Mouse (Mus musculus) G1E (cell line): ENCODE measurements around the gene Cd248. TPM values are rescaled to one million over a fixed set of nuclear protein-coding genes. Genes with fewer than 3 reads are reported as not detected.

Experiments used
- ATAC-seq: 2 replicates; pipeline ENCODE4 v1.8.0; 2016; ENCODE audit warnings: mild to moderate bottlenecking; ENCODE audit not compliant: insufficient number of reproducible peaks, poor library complexity, low FRiP score, severe bottlenecking; ENCODE audit errors: extremely low read depth
- DNase-seq: peaks from one replicate; pipeline ENCODE4 v3.0.0; 2012; ENCODE audit warnings: low spot score
- H3K27me3 ChIP-seq: 2 replicates; pipeline ENCODE4 v1.6.1; 2012; ENCODE audit warnings: mild to moderate bottlenecking, low read length, inconsistent platforms; ENCODE audit not compliant: insufficient read depth
- H3K36me3 ChIP-seq: replicated peaks from 2 replicates; pipeline ENCODE3; 2012; ENCODE audit warnings: mild to moderate bottlenecking, inconsistent platforms
- H3K4me1 ChIP-seq: 2 replicates; pipeline ENCODE4 v1.6.1; 2012; ENCODE audit warnings: low read depth, low read length, inconsistent platforms, mixed read lengths; ENCODE audit not compliant: insufficient read depth
- H3K4me3 ChIP-seq: 2 replicates; pipeline ENCODE4 v1.5.1; 2012; ENCODE audit warnings: low read depth, mild to moderate bottlenecking, inconsistent platforms, low read length, moderate library complexity, mixed read lengths
- H3K9me3 ChIP-seq: replicated peaks from 2 replicates; pipeline ENCODE4 v1.6.1; 2012; ENCODE audit warnings: inconsistent platforms
- CTCF ChIP-seq: IDR thresholded peaks from 2 replicates; pipeline ENCODE4 v1.5.1; 2012; ENCODE audit warnings: low read depth, low read length, inconsistent platforms, mixed read lengths
- GATA1 ChIP-seq: IDR thresholded peaks from 2 replicates; pipeline ENCODE4 v1.6.1; 2012; ENCODE audit warnings: borderline replicate concordance, low read length, inconsistent platforms, mixed read lengths
- GATA2 ChIP-seq: IDR thresholded peaks from 2 replicates; pipeline ENCODE4 v1.6.1; 2012; ENCODE audit warnings: low read depth, low read length, inconsistent platforms, borderline replicate concordance
- POLR2AphosphoS5 ChIP-seq: IDR thresholded peaks from 2 replicates; pipeline ENCODE4 v1.6.1; 2012; ENCODE audit warnings: low read depth, low read length, inconsistent platforms; ENCODE audit not compliant: insufficient replicate concordance
- TAL1 ChIP-seq: conservative IDR thresholded peaks from 2 replicates; pipeline ENCODE4 v1.6.1; 2012; ENCODE audit warnings: low read depth, low read length, inconsistent platforms, mixed read lengths
- polyA plus RNA-seq: library from polyadenylated mRNA; stranded (reverse); fragments of >175 nt; gene quantifications from 2 replicates; pipeline ENCODE4 v1.2.3, GENCODE M21; 2012
- total RNA-seq, 2 experiments: library from RNA; stranded (forward) in 1 of 2; stranded (reverse) in 1 of 2; fragments of 200-1000 nt in 1 of 2; fragments of >200 nt in 1 of 2; fragmentation: Nextera tagmentation in 1 of 2; gene quantifications; 2 replicates each; pipeline ENCODE4 v1.2.3; 2014 to 2017

Cd248 gene
- total and polyA plus RNA-seq, 3 experiments, result not detected

DNA sequence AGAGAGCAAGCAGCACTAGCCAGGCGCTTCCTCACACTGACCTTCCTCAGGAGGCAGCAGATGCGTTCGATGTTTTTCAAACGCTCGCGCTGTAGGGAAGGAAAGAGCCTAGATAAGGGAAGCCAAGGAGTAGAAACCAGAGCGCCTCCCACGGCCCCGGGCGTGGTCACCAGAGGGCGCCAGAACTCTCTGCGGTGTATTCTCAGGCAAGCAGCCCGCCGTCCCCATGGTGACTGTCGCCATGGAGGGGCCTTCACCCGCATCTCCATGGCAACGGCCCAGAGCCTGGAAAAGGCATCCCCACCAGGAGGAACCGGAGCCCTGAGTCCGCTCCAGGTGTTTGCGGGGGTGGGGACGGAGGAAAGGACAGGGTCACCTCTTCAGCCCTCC is 26.4 kb downstream of the Cd248 start:
- peak; percentile 82 for DNase-seq
- no peak for TF ChIP-seq GATA1
- peak; percentile 64 for TF ChIP-seq CTCF
- Histone ChIP-seq H3K4me1 (peaks cover 48% of the 10 kb centered on the region), H3K4me3 (no peak overlapping the region), H3K27me3 (peaks cover 17% of the 10 kb centered on the region), H3K36me3 (peaks cover 55% of the 10 kb centered on the region), H3K9me3 (no peaks in the 10 kb centered on the region)
- peak; percentile 66 for ATAC-seq

DNA sequence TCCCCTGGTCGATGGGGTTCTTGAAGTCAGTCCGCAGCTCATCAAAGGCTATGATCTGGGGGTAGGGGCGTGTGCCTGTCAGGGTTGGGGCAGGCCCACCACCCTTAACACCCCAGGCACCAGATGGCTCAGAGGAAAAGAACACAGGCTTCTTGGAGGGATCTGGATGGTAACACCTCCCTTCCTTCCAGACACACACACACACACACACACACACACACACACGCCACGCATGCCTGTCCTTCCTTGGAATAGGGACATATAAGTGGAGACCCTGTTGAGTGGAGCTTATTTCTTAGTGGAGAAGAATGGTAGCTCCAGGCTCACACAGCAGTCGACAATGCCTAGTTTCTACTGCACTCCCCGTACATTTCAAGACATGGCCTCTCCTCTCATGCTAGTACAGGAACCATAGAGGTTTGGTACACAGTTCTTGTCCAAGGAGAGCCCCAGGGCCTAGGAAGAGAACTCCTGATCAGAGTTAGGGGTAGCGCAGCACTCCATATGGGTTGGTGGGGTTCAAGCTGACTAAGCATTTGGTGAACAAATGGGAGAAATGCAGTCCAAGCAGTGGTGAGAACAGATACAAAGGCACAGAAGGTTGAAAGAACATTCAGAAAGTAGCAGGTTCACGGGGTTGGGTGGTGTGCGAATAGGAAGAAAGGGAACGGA is 27.0 kb downstream of the Cd248 start:
- Histone ChIP-seq H3K4me3 (no peak overlapping the region), H3K27me3 (peaks cover 17% of the 10 kb centered on the region), H3K9me3 (no peaks in the 10 kb centered on the region), H3K4me1 (peaks cover 47% of the 10 kb centered on the region), H3K36me3 (peaks cover 55% of the 10 kb centered on the region)
- ATAC-seq (no peak), DNase-seq (no peak)
- TF ChIP-seq GATA2 (no peak), GATA1 (no peak), TAL1 (no peak), CTCF (no peak), POLR2AphosphoS5 (no peak)

- no peak overlapping the region for H3K4me3 ChIP-seq
- peaks cover 47% of the 10 kb centered on the region for H3K4me1 ChIP-seq
- H3K9me3 ChIP-seq, result no peaks in the 10 kb centered on the region
- H3K27me3 ChIP-seq, result peaks cover 17% of the 10 kb centered on the region
- ATAC-seq, result no peak
- TF ChIP-seq POLR2AphosphoS5 (no peak), GATA2 (no peak), CTCF (no peak), TAL1 (no peak), GATA1 (no peak)
- H3K36me3 ChIP-seq, result peaks cover 56% of the 10 kb centered on the region
- DNase-seq, result no peak
These were observed 28.1 kb downstream of the Cd248 start for GRCm38 (mm10) chr19:5095887-5096474.

DNA sequence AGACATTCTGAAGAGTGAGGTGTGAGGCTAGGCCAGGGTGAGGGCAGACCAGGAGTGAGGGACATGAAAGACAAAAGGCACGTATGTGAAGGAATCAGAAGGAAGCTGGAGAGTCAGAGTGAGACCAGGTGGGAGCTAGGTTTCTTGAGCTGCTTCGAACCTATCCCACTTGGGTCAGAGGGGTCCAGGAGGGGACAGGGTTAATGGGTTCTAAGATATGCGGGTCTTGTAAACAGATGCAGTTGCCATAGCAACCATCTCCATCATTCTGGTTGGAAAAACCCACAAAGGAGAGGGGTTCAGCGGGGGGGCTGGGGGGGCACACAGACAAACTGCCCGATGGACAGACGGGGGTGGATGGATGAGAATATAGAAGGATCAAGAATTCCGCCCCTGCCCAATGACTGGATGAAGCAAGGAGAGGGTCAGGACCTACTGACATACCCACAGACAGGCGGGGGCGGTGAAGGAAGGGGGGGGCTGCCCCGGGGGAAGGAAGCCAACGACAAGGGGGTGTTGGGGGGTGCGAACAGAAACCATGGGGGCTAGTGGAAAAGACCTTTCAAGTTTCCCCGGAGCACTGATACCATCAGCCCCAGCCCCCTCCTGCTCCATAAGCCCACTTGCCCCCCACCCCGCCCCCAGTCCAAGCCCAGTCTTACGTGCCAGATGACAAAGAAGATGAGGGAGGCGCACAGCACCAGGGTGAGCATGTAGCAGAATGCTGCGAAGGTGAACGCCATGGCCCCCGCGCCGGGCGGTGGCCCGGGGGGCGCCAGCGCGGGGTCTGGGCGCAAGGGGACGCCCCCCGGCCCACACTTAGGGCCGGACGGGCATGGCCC is 29.9 kb downstream of the Cd248 start:
- H3K4me1 ChIP-seq, result peaks cover 47% of the 10 kb centered on the region
- H3K36me3 ChIP-seq, result peaks cover 56% of the 10 kb centered on the region
- ATAC-seq (no peak), DNase-seq (no peak)
- peaks cover 17% of the 10 kb centered on the region for H3K27me3 ChIP-seq
- no peaks in the 10 kb centered on the region for H3K9me3 ChIP-seq
- H3K4me3 ChIP-seq, result peak overlapping the region; percentile 68; the same call in 1 of the 2 replicates
- no peak for TF ChIP-seq GATA1
- no peak for TF ChIP-seq CTCF
- no peak for TF ChIP-seq POLR2AphosphoS5
- TF ChIP-seq TAL1, result no peak
- no peak for TF ChIP-seq GATA2

DNA sequence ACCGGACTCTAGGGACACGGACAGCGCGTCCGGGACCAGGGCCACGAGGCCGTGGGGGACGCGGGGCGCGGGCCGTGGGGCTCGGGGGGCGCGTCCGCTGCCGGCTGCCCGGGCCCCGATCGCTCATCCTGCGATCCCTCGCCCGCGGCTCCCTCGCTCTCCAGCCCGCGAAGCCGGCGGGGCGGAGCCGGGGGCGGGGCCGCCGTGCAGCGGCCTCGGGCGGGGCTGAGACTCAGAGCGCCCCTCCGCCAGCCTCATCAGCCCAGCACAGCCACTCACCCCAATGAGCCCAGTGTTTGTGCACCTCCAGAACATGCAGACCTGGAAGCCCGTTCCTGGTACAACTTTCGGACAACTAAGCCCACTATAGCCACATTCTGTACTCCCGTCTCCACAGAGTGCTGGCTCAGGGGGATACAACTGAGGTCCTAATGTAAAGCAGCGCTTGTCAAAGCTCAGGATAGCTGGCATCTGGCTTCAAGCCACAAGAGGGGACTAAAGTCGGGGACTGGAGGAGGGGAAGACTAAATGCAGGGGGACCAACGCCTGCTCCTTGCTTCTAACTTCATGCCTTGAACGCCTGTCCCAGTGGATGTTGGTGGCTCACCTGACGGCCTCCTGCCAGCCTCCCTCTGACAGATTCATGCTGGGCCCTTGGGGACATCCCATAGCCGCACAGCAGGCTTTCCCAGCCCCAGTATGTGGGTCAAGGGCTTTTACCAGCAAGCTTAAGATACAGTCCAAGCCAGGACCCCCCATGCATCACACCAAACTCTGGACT is 30.7 kb downstream of the Cd248 start, which contains the start of gene Cnih2:
Gene Cnih2 (minus strand): TSS at position 159 of the 781 bp plus-strand sequence.
- Histone ChIP-seq H3K4me1 (peaks cover 47% of the 10 kb centered on the region), H3K36me3 (peaks cover 56% of the 10 kb centered on the region)

More for the DNA sequence above, 30.7 kb downstream of the Cd248 start, which contains the start of gene Cnih2:
- no peak for TF ChIP-seq GATA1
- no peak for TF ChIP-seq GATA2
- no peak for TF ChIP-seq POLR2AphosphoS5
- no peak for TF ChIP-seq TAL1
- no peak for TF ChIP-seq CTCF
- peaks cover 17% of the 10 kb centered on the region for H3K27me3 ChIP-seq
- ATAC-seq (no peak), DNase-seq (peak; percentile 80)
- H3K4me3 ChIP-seq, result peak within 1 kb of the TSS; percentile 68; the same call in 1 of the 2 replicates
- H3K9me3 ChIP-seq, result no peaks in the 10 kb centered on the region
